Comparison of ENCODE assay signal across 15 mouse cellular contexts in the genomic region with DNA sequence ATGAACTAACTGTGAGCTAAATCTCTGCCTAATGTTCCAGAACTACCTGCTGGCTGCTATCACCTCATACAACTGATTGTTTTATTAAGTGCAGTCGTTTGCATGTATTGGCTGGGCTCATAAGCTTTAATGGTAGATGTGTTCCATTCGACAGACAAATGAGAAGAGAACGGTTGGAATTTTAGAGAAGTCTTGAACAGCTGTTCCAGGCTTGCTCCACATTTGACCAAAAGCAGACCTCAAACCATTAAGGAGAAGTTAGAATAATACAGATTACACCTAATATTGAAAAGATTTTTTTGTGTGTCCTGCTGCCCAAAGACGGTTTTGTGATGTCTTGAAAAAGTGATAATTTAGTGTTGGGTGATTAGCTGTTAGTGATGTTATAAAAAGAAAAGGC. TPM values are rescaled to one million over a fixed set of nuclear protein-coding genes. Genes with fewer than 3 reads are reported as not detected.
"Had no signal": no experiment of that assay in that cellular context is flagged by ENCODE, and none has a peak within 500 bp of the region (broad histone marks: within the 10 kb centered on the region; RNA-seq: fewer than 3 reads in every experiment).

No protein-coding gene starts in this region.

- H3K27me3 ChIP-seq: megakaryocyte, embryonic 14.5 days; midbrain, embryonic 13.5 days; midbrain, embryonic 15.5 days; neural tube, embryonic 12.5 days had no signal

- H3K9me3 ChIP-seq: midbrain, embryonic 13.5 days; midbrain, embryonic 15.5 days; neural tube, embryonic 12.5 days had no signal

- DNase-seq: lung, adult 18-20 months; lung, embryonic 14.5 days; lung, postnatal 10 days; lung, postnatal 4 days; right cerebral cortex, postnatal 14 days; thymus, adult 18-20 months; thymus, postnatal 14 days; thymus, postnatal 36 days had no signal

- H3K4me3 ChIP-seq: megakaryocyte, embryonic 14.5 days; midbrain, embryonic 13.5 days; midbrain, embryonic 15.5 days; neural tube, embryonic 12.5 days had no signal

- H3K36me3 ChIP-seq: midbrain, embryonic 13.5 days; midbrain, embryonic 15.5 days; neural tube, embryonic 12.5 days had no signal

- H3K4me1 ChIP-seq: megakaryocyte, embryonic 14.5 days; midbrain, embryonic 13.5 days; midbrain, embryonic 15.5 days; neural tube, embryonic 12.5 days had no signal

- H3K9ac ChIP-seq: lung, embryonic 14.5 days; midbrain, embryonic 13.5 days; midbrain, embryonic 15.5 days; neural tube, embryonic 12.5 days had no signal

- H3K27ac ChIP-seq: midbrain, embryonic 13.5 days; midbrain, embryonic 15.5 days; neural tube, embryonic 12.5 days had no signal

- ATAC-seq: midbrain, embryonic 13.5 days; midbrain, embryonic 15.5 days had no signal

- H3K4me2 ChIP-seq: lung, embryonic 14.5 days; midbrain, embryonic 11.5 days; midbrain, embryonic 13.5 days; midbrain, embryonic 15.5 days; neural tube, embryonic 12.5 days had no signal

RNA-seq across cellular contexts. Expression of gene Synpo2, which starts 27.1 kb away (rescaled TPM):
- total RNA-seq: monocyte, adult 5-6 weeks; neutrophil, adult 5-6 weeks had no signal
